Mouse (Mus musculus): Measurements from ENCODE around the gene Tlk1.

DNA sequence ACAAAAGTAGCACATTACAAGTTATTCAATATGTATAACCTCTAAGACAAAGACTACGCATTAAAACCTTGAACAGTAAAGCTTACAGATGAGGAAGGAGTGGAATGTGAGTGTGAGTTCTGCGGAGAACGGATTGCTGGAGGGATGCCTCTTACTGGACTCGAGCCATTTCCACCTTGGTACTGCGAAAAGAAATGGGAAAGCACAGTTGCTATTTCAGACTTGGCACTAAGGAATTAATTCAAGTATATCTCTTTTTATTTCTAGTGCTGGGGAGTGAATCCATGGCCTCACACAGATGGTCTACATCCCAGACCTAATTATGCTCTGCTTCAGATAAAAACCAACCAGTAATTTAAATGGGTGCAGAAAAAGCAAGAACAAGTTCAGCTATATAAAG, 73.4 kb downstream of the Tlk1 start:
- TF ChIP-seq POLR2A (IDR thresholded peaks at IDR 0.05; ENCODE audit: borderline replicate concordance, extremely low read depth, insufficient read depth, insufficient read length, poor library complexity, severe bottlenecking), result no peak
- TF ChIP-seq CTCF (IDR thresholded peaks at IDR 0.05; ENCODE audit: borderline replicate concordance, extremely low read depth, insufficient read depth, insufficient read length), result no peak

Data from brain, embryonic 14.5 days (tissue).